Mouse (Mus musculus) activated CD4-positive, CD25-positive, alpha-beta regulatory T cell, adult 9 weeks (primary cell): Measurements from ENCODE around the gene Rasa1. TPM values are rescaled to one million over a fixed set of nuclear protein-coding genes. Genes with fewer than 3 reads are reported as not detected.

ENCODE experiments used
- polyA plus RNA-seq: library from polyadenylated mRNA; unstranded; fragments of 100-300 nt; shearing (Covaris generic); gene quantifications from one replicate; pipeline ENCODE4 v1.2.1, GENCODE M21; 2017

Gene Rasa1
- 43.5 TPM for polyA plus RNA-seq

DNA sequence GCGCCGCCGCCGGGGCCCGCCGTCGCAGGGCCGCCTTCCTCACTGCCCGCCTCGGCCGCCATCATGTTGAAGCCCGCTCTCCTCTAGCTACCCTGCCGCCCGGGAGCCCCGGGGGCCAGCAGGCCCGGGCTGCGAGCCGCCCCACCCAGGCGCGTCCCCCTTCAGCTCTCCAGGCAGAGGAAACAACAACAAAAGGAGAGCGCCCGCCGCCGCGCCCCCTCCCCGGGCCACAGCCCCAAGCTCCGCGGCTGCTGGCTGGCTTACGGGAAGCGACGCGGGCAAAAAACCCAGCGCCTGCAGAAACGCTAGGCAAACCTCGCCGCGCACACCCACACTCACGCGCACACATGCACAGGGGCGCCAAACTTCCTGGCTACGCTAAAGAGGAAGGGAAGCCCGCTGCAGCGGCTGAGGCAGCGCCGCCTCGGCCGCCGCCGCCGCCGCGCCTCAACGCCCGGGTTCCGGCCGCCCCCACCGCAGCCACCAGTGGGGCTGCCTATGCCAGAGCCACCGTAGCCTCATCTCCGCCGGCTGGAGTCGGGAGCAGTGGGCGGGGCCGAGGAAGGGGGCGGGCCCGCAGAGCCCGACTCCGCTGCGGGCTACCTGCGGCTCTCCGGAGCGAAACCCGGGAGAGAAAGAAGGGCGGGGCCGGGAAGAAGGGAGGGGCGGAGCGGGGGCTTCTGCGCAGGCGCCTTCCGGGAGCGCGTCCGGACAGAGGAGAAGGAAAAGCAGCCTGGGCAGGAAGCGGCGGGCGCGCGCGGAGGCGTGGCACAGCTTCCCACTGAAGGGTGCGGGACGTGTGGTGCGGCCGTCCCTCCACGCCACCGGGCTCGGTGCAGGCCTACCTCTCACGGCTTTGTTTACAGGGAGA, at the start of gene Rasa1:
TSS of gene Rasa1 (minus strand) at position 288 of the 871 bp plus-strand sequence.

GRCm38 (mm10) chr13:85188903-85189643, 99.9 kb downstream of the Rasa1 start, which contains the start of gene Ccnh:
Gene Ccnh (plus strand): TSS chr13:85189408.

Other genes with a start within 250 kb of the Rasa1 start
- gene Ccnh, start 99.7 kb downstream of the Rasa1 start, polyA plus RNA-seq: 100 TPM